Mouse (Mus musculus) layer of hippocampus, adult 11-12 months (tissue): ENCODE results near the gene Ola1.

Experiments used
- DNase-seq: peaks from one replicate; pipeline ENCODE4 v3.0.0; 2022; ENCODE audit warnings: low spot score

Gene Ola1

DNA sequence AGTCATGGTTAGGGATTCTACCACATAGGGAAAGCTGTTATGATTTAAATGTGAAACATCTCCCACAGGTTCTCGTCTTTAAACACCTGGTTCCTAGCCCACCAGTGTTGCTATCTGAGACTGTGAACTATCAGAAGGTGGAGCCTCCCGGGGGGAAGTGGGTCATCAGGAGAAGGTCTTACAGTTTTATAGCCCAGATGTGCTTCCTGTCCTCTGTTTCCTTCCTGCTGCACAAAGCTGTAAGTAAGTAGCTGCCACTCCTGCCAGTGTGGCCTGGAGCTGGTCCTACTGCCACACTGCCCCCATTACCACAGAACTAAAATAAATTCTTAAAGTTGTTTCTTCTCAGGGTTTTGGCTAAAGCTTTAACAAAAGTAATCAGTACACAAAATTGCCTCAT, 72.6 kb downstream of the Ola1 start:
- DNase-seq, result no peak

DNA sequence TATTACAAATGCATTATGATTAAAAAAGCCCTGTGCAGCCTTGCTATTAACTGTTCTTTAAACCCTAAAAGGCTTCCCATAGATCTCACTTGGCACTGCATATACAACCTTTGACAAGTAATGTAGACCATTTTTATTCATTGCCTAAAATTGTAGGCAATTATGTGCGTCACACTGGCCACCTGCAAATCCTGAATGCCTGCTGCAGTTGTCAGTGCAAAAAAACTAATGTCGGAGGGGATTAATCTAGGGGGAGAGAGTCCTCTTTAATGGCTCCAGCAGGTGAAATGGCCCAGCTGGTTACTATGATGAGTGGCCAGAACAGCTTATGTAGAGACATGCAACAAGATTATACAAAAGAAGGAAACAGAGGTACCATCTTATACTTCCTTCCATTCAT, 75.0 kb downstream of the Ola1 start:
- no peak for DNase-seq

DNA sequence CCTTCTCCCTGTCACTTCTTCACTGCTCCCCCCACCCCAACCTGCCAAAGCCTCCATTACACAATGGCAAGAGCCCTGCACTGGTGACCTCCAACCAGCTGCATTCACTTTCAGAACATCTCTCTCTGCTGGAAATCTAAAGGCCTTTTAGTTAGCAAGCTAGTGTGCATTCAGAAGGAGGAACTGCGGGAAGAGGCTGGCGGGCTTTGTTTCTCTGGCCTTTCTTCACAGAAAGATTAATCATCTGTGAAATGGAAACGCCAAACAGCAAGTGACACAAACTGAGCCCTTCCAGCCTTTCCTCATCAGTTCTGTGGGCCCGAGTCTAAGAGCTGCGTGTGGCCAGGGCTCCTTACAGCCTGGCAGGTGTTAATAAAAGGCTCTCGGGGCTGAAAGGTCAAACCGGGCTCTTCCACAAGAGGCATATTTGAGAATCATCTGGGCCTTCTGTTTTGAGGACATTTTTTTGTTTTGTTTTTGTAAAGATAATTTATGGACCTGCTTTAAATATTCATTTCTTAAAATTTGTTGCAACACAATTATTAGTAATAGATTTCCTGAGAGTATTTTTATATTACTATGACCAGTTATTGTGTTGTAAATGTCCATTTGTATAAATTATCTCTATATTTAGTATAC, 75.8 kb downstream of the Ola1 start:
- no peak for DNase-seq

DNA sequence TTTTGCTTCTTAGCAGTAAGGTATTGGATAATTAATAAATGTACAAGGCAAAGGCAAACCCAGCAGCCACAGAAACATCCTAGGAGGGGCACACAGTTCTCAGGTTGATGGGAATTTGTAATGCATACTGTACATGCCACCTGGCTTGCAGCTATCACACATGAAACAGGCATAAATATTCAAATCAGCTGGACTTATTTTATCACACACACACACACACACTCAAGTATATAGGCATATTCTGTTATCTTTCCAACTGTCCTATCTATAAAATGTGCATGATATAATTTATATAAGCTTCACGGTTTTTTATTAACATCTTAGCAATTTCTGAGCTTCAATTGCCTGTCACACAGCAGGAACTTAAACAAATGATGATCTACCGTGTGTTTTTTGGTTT, 85.8 kb downstream of the Ola1 start:
- no peak for DNase-seq

DNA sequence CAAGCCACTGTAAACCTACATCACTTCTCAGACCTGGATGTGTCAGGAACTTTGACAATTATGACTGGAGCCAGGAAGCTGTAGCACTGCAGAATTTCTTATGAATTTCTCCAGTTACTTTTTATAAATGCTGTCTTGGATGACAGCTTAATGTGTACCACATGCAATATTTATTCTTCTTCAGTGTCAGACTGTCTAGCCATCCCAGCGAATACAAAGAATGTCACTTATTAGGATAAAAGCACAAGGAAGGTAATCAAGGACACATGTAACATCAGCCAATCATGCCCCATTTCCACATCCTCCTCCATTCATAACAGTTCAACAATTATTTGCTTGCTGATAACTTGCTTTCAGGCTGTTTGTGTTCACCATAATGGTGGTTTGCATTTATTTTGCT, 91.0 kb downstream of the Ola1 start:
- no peak for DNase-seq

DNA sequence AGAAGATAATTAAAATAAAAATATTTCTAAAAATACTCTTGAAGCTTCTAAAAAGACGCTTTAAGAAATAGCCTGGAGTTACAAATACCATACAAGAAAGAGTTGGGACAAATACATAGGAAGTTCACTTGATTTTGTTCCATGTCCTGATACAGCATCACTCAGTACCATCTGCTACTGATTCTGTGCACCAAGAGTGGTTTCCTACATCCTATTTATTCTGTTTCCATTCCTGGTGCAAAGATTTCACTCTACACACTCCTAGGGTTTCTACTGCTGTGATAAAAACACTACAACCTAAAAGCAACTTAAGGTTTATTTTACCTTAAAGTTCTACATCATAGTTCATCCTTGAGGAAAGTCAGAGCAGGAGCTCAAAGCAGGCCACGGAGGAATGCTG, 99.9 kb downstream of the Ola1 start:
- DNase-seq, result peak; percentile 17

DNA sequence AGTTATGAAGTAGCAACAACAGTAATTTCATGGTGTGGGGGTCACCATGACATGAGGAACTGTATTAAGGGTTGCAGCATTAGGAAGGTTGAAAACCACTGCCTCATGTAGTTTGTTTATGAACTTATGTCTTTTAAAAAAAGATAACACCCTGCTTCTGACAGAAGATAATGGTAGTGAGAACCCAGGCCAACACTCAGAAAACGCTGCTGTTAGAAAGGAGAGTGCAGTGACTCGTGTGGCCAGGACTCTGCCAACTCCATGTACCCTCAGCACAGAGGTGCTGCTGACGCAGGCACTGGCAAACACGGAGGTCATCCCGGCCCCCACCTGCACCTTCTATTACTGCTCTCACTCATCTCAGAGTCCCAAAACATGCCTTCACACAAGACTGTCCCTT, 111.6 kb downstream of the Ola1 start:
- no peak for DNase-seq

DNA sequence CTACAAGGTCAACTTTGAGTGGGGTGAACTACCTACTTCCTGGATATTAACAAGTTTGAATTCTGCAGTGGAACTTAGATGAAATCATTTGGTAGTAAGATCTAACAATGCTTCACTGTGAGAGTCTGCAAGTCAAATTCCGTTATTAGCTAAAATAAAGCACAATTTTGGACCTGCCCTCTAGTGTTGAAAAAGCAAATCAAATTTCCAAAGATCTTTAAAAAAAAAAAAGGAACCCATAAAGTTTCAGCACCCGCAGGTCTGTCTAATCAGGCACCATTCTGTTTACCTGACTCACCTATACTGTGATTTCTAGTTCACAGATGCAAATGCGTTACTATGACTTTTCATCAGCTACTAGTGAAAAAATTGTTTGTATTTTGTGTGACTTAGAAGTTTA, 122.2 kb downstream of the Ola1 start:
- DNase-seq, result no peak

DNA sequence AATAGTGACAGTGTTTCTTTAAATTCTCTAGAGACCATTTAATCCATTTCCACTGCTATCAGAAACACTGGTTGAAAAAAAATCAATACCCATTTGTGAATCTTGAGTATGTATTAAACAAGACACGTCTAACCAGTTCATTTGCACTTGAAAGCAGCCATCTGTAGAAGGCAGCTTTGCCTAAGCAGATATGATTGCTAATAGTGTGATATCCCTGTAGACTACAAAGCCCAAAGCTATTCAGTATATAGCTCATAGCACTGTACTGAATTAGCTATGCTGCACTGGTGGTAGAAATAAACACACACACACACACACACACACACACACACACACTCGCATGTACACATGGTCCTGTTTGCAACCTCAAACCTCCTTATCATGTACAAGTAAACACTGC, 123.4 kb downstream of the Ola1 start:
- no peak for DNase-seq

DNA sequence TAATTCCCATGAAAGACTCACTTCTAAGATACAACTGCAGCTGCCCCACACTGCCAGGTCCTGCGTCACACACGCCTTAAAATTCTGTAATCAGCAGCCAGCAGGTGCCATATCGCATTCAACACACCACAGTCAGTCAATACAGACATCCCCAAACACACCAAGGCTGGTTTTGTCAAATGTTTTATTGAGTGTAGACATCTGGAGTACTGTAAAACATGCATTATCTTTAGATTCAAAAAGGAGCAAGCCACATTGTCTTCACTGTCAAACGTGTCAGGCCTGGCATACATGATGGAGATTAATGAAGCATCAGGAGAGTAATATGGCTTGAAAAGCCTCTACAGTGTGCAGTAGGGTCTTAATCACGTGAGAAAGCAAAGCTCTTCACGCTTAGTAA, 125.7 kb downstream of the Ola1 start:
- no peak for DNase-seq

DNA sequence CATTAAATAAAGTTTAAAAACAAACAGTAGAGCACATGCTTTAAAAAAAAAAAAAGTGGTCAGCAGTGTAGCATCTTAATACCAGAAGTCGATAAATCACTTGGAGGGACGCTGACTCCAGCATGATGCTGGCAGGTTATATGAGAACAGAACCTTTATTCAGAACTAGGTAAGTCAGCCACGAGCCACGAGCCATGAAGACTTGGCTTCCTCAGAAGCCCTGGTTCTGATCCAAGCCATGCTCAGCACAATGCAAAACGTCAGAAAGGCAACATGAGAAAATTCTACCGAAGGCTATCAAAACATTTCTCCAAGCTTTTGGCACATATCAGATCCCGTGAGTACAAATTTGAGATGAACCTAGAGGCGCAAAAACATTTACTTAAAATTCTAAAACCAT, 127.4 kb downstream of the Ola1 start:
- DNase-seq, result no peak

DNA sequence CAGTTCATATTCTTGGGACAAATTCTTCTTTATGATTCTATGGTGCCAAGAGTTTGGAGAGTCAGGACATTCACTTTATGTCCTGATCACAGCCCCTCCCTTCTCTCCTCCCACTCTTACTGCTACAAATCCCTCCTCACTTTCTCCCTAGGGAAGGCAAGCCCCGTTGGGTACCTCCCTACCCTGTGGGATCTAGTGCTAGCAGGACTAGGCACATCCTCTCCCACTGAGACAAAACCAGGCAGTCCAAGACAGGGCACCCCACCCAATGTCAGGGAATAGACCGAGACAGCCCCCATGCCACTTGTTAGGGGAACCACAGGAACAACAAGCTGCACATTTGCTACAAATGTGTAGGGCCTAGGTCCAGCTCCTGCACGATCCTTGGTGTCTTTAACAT, 131.1 kb downstream of the Ola1 start:
- no peak for DNase-seq

DNA sequence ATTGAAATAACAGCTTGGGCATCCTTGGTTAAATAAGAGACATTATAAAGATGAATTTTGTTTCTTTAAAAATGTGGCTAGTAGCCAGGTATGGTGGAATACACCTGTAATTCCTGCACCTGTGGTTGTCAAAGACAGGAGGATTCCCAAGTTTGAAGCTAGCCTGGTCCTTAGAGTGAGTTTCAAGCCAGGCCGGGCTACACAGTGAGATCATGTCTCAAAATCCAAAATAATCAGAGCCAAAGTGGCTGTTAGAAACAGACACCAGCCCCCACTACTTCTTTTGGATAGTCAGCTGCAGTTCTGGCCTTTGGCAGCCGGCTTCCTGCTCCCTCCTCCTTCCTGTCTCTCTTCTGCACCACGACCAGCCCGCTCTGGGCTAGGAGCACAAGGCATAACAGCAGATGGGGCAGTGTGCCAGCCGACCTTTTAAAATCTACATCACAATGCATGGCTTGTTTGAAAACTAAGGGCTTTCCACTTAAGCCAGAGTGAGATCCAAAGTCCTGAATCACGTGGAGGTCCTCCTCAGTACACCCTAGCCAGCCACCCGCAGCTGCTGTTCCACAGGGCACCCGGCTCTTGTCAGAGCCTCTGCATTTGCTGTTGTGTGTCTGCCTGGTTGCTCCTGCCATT, 132.9 kb downstream of the Ola1 start:
- DNase-seq, result peak; percentile 45

DNA sequence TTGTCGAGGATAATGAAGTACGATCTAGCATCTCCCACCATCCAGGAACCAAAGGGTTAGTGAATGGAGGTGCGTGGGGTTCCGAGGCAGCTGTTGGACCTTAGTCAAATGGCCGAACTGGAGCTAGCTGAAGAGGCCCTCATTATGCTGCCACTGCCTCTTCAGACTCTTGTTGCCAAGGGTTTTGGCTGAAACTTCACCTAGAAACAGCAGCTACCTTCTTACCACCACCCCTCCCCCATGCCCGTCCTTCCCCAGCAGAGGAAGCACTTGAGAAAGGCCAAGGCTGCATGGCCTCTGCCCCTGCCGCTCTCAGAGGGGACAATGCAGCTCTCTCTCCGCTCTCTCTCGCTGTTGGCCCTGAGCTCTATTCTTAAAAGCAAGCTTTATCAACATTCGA, 136.2 kb downstream of the Ola1 start:
- peak; percentile 17 for DNase-seq

DNA sequence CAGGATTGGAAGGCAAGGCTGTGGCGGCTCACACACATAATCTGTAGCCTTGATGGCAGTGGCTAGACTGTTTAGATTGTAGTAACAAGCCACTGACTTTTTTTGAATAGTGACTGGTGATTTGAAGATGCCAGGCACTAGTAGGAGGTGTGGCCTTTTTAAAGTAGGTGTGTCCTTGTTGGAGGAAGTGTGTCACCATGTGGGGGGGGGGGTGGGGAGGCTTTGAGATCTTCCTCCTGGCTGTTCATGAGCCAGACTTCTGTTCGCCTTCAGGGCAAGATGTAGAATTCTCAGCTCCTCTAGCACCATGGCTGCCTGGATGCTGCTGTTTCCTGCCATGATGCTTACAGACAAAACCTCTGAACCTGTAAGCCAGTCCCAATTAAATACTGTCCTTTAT, 136.9 kb downstream of the Ola1 start:
- DNase-seq, result no peak

DNA sequence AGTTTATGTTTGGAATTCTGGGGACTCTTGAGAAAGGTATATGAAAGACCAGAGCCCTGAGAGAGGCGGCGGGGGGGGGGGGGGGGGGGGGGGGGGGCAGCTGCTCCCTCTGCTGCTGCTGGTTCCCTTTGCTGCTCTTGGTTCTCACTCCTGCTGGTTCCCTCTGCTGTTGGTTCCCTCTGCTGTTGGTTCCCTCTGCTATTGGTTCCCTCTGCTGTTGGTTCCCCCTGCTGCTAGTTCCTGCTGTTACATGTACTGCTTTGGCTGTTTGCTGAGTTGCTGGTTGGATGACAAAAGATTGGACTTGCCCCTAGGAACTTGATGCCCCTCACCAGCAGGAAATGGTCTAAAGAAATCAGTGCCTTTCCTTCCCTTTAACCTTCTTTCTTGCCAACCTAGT, 138.6 kb downstream of the Ola1 start:
- DNase-seq, result no peak

DNA sequence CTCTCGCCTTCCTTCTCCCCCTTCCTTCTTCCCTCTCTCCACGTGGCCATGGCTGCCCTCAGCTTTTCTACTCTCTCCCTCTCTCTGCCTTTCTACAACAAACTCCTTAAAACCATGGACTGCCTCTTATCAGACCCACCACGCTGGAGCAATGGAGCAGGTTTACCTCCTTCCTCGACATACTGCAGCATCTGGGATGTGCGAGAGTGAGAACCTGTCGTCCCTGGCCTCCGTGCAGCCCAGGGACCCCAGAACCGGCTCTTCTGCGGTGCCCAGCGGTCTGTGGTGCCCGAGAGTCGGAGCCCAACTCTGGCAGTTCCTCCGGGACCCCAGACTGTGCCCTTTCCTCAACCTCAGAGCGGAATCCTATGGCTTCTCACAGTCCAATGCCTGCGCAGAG, 139.4 kb downstream of the Ola1 start:
- DNase-seq, result no peak

DNA sequence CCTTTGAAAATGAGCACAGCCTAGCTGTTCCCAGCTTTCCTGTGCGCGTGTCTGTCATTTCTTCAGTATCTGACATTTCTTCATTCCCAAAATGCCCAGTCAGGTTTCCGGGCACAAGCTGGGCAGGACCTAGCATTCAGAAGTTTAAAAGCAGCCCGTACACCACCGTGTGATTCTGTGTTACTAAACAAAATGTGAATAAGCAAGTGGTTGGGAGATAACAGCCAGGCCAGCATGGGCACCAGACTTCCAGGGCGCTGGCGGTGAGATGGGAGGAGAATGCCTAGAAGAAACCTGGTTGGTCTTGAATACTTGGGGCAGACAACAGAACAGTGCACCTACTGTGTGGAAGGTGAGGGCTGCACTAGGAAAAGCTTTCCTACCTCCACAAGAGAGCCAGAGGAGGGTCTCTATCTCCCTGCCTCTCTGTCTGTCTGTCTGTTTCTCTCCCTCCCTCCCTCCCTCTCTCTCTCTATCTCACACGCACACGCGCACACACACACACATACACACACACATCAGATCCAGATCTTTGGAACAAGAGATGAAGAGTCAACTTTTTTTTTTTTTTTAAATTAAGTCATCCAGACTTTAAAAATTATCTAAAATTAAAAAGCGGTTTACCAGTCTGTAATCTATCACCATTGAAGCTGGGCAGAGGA, 144.8 kb downstream of the Ola1 start:
- DNase-seq, result no peak

DNA sequence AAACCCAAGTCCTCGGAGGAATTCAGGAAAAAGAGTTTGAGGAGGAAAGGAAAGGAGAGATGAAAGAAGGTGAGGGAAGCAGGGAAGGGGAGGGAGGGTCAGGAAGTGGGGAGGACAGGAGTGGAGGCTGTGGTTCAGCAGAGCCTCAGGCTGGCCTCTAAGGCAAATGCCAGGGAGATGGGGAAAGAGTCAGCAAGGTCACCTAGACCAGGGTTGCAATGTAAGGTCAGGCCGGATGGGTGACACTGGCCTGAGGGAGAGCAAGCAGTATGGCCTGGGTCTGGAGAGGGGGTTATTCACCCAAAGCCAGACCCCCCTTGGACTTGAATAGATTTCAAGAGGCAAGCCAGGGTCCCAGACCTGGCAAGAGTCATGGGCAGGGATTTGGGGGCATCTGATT, 147.5 kb downstream of the Ola1 start:
- no peak for DNase-seq

DNA sequence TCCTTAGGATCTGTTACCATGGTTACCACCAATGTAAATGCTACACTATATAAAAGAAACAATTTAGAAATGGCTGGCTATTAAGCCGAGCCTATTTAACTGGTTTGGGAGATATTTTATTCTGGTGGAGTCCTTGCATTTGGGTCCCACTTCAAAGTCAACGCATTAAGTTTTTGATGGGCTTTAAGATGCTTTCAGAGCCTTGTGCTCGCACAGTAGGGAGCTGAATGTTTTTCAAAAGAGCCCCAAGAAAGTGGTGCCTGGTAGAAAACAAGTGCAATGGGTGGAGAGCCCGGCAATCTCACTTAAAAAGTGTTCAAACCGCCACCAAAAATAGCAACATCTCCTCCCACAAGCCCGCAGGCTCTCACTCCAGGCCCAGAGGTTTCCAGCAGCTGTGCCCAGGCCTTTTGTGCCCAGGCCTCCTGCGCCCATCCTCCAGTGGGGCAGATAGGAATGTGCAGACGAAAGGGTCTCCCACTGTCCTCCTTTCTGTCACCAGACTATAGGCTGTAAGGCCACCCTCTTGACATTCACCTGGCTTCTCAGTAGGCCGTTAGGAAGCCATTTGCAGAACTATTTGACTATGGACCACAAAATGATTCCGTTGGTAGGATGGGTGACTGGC, 148.2 kb downstream of the Ola1 start:
- no peak for DNase-seq

DNA sequence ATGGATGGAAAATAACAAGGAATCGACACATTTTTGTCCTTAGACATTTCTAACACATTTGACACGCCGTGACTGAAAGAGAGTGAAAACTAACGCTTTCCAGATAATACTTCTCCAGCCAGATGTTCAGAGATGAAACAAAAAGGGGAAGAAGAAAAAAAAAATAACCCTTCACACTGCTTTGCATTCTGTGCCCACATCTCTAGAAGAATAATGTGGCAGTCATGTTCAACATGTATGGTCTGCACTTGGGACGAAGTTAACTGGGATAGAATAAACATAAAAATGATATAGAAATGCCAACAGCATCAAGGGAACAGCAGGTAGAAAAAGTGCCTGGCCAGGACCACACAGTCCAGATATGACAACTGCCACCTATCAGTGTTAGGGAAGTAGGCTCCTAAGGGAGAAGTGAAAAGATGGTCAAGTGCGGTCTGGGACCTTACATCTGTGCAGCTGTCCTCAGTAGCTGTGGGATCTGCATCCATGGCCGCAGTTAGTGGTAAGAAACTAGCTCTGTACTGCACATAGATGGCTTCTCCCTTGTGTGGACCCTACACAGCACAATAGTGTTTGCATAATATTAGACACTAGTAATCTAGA, 149.4 kb downstream of the Ola1 start:
- DNase-seq, result no peak

DNA sequence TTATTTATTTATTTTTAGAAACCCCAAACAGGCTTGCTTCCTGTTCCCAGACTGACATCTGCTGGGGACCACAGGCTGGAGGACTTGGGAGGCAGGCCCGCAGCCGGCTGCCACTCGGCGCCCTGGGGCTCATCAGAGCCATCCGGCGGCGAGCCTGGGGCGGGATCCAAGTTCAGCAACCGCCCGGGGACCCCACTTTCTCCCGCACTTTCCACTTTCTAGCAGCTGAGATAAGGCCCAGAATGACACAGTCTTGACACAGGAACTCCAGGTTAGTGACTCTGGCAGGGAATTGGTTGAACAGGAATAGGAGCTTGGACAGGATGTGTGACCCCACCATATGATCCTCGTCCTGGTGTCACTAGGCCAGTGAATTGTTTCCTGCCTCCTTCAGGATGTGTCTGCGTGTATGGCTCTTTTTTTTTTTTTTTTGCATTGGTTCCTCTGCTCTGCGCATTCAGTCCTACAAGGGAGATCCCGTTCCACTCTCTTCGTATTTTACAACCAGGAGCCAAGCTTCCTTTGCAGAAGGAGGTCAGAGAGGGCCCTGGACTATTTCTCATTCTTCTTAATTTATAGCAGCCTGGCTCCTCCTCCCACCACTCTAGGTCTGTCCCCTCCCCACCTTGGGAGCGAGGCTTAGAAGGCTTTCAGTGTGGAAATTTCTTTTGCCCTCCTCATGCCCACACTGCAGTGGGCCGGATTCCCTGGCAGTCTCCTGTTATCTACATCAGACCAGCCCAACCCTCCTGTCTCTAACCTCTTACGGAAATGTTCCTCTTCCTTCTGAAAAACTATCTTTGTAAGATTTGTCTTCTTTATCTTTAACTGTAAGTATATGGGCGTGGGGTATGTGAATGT, 152.2 kb downstream of the Ola1 start:
- DNase-seq, result no peak
